Mouse (Mus musculus) neutrophil, adult 65 days (primary cell): ENCODE results near the gene Crygf. TPM values are rescaled to one million over a fixed set of nuclear protein-coding genes. Genes with fewer than 3 reads are reported as not detected.

Experiments
- total RNA-seq: library from RNA; stranded (reverse); gene quantifications from 2 replicates; pipeline ENCODE4 v1.2.4, GENCODE M21; 2023

Gene Crygf
- not detected in 2 replicates for total RNA-seq

GRCm38 (mm10) chr1:65926294-65926693, at the start of gene Crygf:
TSS of gene Crygf (plus strand) at chr1:65926520.

Other genes starting within 250 kb of the Crygf start
- not detected in 2 replicates for gene Map2, start 248.8 kb downstream of the Crygf start, total RNA-seq